Mouse (Mus musculus): ENCODE measurements around the gene 1700012B07Rik. TPM values are rescaled to one million over a fixed set of nuclear protein-coding genes. Genes with fewer than 3 reads are reported as not detected.

The 1700012B07Rik gene
- total RNA-seq, 2 experiments from 2014 or later, result not detected

DNA sequence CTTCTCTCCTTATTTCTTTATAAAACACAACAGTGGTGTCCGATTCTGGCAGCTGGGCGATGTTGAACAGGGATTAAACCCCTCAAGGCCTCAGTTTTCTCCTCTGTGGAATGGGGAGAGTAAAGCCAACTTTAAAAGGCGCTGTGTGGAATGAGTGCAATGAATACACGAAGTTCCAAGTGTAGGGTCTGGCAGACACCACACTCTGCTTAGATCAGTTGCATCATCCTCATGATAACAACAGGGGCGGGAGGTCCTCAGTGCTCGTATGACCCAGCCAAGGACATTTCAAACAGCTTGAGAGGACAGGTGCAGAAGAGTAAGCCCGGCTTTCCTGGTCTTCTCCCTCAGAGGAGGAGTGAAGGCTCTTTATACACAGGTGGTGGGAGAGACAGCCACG is 26.2 kb upstream of the 1700012B07Rik start:
- no peak for DNase-seq
- intact Hi-C loops (cut with DNase I; ENCODE audit: low total_unique reads), result no loop called here

DNA sequence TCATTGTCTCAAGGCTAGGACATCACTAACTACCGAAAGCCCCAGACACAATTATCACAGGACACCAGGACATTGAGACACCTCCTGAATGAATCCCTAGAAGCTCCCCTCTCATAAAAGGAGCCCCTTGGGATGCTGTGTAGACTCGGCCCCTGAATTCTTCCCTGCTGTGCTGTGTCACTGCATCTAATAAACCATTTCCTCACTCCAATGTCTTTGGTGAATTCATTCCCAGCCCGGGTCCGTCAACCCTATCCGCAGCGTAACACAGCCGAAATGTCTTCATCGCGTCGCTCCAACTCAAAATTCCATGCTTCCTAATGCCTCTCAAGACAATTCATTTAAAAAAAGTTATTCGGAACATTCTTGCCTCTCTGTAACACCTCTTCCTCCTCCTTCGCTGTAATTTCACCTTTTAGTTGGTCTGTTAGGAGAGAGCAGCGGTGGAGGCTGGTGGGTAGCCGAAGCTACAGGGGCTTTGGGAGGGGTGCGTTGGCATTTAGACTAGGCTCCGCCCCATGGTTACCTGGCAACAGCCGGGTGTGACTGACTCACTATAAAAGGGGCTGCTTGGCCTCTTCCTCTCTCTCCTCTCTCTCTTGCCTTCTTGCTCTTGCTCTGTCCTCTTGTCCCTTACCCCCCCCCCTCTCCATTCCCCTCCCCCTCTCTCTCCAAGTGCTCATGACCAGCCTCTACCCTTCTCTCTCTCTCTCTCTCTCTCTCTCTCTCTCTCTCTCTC is 25.6 kb upstream of the 1700012B07Rik start:
- no peak for DNase-seq

DNA sequence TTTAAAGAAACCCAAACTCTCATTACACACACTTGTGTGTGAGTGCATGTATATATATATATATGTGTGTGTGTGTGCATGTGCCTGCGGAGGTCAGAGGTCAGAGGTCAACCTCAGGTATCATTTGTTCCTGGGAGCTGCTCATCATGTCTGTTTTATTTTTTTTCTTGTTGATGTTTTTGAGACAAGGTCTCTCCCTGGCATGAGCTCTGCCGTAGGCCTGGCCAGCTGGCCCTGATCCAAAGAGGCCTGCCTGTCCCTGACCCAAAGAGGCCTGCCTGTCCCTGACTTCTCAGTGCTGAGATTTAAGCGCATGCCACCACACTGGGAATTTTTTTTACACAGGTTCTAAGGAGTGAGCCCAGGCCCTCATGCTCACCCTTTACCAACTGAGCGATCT is 24.1 kb upstream of the 1700012B07Rik start:
- intact Hi-C loops (cut with DNase I; ENCODE audit: low total_unique reads), result no loop called here
- DNase-seq, result no peak

More for the DNA sequence above, 25.6 kb upstream of the 1700012B07Rik start:
- intact Hi-C loops (cut with DNase I; ENCODE audit: low total_unique reads), result no loop called here

DNA sequence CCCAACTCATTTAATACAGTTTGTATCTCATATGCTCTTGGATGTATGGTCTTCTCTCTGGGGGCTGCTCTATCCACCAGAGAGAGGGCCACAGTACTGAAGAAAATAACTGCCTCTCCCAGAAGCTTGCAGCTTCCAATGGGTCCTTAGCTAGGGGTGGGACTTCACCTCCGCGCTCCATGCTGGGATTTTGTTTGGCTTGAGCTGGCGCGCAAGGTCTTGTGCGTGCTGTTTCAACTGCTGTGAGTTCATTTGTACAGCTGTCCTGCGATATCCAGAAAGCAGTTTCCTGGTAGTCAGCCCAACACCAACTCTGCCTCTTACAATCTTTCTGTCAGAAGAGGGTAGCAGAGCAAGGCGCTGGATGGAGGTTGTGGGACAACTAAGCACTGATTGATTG is 18.5 kb upstream of the 1700012B07Rik start:
- intact Hi-C loops (cut with DNase I; ENCODE audit: low total_unique reads), result no loop called here
- DNase-seq, result peak; percentile 10

DNA sequence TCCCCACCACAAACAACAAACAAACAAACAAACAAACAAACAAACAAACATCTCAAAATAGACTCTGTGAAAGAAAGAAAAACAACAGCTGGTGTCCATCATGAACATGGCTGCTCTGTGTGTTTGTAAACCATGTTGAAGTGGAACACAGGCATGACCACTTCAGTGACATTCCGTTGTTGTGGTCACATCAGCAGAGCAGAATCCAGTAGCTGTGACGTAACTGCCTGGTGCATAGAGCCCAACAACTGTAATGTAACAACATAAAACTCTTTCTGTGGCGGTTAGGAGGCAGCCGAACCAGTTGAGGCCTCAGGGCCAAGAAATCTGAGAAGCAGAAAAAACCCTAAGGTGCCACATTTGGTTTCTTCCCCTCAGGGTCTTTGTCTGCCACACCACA is 17.8 kb upstream of the 1700012B07Rik start:
- DNase-seq, result no peak
- intact Hi-C loops (cut with DNase I; ENCODE audit: low total_unique reads), result no loop called here

DNA sequence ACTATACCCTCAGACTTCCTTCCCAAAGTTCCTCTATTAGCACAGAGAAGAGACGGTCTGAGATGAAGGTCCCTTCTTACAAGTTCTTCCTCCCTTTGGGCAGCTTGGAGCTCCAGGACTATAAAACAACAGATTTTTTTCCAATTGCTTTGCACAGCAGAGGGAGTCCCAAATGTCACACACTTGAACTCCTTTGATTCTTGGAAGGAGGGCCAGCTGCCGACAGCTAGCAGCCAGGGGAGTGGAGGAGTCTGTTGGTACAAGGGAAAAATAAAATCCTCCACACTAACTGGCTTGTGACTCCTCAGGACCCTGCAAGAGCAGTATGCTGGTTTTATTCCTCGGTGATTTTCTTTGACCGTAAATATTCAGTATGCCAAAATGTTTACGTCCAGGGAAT is 16.6 kb upstream of the 1700012B07Rik start:
- intact Hi-C loops (cut with DNase I; ENCODE audit: low total_unique reads), result no loop called here

DNA sequence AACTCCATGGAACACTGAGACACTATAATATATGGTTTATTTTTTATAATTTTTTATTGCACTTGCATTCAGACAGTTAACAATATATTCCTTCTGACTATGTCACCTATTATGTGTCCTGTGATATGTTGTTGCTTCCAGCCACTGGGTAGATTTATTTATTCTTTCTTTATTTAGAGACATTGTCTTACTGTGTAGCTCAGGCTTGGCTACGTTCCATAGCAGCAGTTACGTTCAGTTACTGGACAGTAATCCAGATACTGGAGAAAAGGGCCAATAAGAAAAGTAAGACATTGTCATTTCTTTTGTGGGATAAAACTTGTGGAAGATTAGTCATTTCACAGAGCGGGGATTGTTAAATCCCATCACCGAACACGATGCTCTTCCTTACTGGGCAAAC is 2.5 kb upstream of the 1700012B07Rik start:
- intact Hi-C loops (cut with DNase I; ENCODE audit: low total_unique reads), result no loop called here
- DNase-seq, result no peak

More for the DNA sequence above, 16.6 kb upstream of the 1700012B07Rik start:
- DNase-seq, result no peak

DNA sequence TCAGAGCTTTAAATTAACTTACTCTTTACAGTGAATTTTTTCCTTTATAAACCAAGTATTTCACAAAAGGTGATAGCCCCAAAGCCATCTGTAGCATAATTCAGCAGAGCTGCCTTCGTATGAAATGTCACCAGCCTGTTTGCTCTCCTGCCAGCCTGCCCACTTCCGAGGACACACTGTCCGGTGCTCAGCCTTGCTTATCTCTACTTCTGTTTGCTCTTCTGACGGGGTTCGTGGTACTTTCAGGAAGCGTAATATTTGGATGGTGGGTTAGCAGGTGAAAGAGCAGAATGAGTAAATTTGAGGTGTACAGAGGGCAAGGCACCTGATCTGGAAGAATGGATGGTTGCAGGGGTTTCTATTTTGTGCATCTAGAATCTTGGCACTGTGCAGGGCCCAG is 5.6 kb downstream of the 1700012B07Rik start:
- no peak for DNase-seq
- intact Hi-C loops (cut with DNase I; ENCODE audit: low total_unique reads), result no loop called here

DNA sequence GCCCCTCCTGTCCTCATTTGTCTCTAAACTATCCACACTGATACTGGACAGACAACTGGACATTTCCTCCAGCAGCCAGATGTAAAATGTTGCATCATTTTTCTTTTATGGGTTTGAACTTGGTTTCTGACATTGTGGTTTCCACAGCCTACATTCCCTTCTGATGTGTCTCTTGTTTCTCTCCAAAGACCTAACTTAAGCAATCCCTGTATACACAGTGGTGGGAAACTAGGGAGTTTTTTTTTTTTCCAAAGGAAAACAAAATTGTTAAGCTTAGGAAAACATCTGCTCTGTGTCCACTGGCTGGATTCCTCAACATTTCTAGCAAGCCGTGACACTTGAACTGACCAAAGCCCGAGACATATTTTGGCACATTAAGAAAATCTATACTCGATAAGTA is 10.4 kb downstream of the 1700012B07Rik start:
- intact Hi-C loops (cut with DNase I; ENCODE audit: low total_unique reads), result no loop called here
- no peak for DNase-seq

DNA sequence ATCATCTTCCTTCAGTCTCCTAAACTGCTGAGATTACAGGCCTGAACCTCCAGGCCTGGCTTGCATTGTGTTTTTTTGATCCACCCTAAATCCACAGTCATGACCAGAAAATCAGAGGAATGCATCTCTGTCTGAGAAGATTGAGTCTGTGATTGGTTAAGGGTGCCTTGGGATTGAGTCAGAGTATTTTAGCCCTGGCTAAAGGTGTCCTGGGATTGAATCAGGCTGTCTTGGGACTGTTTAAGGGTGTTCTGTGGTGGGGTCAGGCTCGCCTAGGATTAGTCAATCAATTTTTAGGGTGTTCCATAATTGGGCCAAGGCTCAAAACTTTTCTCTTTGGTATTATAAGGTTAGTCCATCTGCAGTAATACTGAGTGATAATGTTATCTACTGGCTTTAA is 10.9 kb downstream of the 1700012B07Rik start:
- intact Hi-C loops (cut with DNase I; ENCODE audit: low total_unique reads), result no loop called here
- no peak for DNase-seq

DNA sequence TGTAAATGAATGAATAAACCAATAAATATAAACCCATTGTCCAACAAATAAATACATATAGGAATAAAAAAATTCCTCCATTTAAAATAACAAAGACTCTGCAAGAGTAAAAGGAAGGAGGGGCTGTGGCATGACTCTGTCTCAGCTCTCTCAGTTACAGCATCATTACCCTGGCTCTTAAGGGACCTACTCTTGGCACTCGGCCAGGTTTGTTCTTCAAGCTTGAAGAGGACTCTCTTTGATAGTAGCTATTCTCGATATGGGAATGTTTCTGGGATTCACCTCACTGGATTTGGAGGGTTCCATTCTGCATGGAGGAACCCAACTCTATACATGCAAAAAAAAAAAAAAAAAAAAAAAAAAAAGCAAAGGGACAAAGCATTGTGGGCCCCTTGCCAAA is 16.1 kb downstream of the 1700012B07Rik start:
- DNase-seq, result no peak
- intact Hi-C loops (cut with DNase I; ENCODE audit: low total_unique reads), result no loop called here

DNA sequence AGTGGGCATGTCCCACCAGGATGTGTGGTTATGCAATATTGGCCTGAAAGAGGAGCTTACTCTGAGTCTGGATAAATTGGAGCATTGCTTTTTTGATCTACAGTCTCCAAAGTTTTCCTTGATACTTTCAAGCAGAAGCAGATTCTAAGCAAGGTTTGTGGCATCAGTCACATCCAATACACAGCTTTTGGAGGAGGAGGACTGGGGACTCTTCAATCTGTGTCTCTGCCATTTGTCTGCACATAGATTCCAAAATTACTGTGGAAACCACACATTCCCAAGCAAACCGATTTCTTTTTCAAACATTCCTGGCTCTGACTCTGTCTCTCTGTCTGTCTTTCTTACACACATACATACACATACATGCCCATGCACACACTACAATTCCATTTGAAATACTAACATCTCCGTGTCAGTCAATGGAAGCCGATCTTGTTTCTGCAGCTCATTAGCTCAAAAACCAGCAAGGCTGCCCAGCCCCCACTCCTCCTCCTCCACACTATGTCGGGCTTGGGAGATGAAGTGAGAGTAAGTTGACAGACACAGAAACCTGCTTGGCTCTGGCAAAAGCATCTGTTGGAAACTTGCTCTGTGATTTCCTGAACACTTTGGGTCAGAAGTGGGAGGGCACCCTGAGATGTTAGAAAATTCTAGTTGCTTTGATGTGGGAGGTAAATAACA is 18.5 kb downstream of the 1700012B07Rik start:
- intact Hi-C loops (cut with DNase I; ENCODE audit: low total_unique reads), result no loop called here
- DNase-seq, result no peak

DNA sequence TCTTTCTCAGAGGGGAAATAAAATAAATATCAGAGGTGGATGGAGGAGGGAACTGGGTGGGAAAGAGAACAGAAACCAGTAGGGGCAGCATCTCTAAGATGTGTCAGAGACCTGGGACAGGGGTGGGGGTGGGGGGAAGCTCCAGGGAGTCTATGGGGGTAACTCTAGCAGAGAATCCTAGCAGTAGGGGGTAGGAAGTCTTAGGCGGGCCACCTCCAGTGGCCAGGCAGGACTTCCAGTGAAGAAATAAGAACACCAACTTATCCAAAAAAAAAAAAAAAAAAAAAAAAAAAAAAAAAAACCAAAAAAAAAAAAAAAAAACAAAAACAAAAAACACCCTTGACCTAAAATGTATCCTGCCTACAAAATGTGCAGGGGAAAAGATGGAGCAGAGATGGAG is 26.3 kb downstream of the 1700012B07Rik start:
- intact Hi-C loops (cut with DNase I; ENCODE audit: low total_unique reads), result no loop called here
- no peak for DNase-seq

DNA sequence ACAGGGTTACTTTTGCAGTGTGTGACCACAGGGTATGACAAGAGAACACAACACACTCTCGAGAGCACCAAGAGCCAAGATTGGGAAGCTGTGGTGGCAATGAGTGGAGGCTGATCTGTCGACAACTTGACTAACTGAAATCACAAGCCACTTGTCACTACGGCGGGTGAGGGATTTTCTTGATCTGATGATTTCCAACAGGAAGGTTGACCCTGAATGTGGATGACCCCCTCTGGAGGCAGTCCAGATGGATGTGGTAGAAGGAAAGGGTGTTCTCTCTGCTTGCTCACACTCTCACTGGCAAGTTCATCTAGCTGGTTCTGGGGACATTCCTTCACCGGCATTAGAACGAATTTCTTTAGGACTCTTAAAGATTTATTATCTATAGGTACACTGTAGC is 30.3 kb downstream of the 1700012B07Rik start:
- no peak for DNase-seq
- intact Hi-C loops (cut with DNase I; ENCODE audit: low total_unique reads), result no loop called here

DNA sequence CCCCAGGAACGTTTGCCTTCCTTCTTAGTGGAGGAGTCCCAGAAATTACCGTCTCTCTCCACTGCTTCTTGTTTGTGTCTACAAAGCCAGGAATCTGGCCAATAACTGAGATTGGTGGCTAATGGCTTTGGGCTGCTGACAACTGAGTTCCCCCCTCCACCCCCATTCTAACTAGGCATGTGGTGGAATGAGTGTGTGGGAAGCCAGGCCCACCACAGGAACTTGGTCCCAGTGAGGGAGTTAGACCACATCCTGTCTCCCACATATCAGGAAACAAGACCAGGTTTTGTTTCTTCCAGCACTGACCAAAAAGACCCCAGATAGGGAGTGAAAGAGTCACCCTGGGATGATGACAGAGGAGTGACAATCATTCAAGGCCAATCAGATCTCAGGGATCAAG is 32.3 kb downstream of the 1700012B07Rik start:
- DNase-seq, result no peak
- intact Hi-C loops (cut with DNase I; ENCODE audit: low total_unique reads), result no loop called here

DNA sequence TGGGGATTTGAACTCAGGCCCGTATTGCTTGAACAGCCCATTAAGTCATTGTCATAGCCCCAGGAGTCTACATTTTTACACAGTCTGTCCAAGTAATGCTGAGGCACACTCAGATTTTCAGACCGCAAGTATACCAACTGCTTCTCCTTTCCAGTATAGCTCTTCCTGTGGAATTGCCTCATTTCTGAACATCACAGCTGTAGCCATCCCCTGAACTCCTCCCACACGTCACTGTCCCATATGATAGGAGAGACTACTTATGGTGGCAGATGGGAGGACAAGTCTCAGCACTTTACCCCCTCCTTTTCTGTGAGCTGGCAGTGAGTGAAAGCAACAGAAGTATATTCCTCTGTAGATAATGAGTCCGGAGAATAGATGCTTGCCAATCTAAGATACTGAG is 34.3 kb downstream of the 1700012B07Rik start:
- DNase-seq, result no peak
- intact Hi-C loops (cut with DNase I; ENCODE audit: low total_unique reads), result no loop called here

DNA sequence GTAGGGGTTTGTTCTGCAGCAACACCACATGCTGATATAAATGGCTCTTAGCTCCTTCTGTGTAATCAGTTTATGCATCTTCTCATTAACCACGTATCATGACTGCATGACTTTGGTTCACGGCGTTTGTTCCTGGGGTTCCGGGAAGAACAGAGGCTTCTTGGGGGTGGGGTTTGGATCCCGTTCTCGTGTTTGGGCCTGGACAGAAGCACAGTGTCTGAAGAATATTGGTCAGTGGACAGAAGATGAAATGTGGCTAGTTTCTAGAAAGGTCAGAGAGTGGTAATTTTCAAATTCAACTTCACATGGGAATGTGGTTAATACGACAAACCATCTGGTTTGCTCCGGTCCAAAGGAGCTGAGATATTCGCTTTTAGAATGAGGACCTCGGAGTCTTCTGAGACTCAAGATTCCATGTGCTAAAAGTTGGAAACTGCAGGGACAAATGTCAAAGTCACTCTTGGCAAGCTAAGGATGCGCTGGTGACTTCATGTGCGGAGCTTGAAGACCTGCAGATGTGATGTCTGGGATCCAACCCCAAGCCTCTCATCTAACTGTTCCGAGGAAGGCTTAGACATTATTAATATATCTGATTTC is 35.3 kb downstream of the 1700012B07Rik start:
- no peak for DNase-seq
- intact Hi-C loops (cut with DNase I; ENCODE audit: low total_unique reads), result no loop called here

DNA sequence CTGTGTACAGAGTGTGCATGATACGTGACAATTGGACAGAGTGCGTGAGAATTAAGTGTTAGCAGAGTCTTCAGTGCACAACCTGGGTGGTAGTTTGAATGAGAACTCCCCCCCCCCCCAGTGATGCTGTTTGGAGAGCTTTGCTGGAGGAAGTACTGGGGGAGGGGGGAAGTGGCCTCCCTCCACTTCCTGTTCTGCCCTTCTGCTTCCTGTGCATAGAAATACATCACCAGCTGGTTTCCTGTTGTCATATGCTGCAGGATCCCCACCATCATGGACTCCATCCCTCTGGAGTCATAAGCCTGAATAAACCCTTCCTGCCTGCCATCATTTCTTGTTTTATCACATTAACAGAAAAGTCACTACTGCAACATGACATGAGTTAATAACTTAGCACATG is 35.9 kb downstream of the 1700012B07Rik start:
- intact Hi-C loops (cut with DNase I; ENCODE audit: low total_unique reads), result no loop called here
- DNase-seq, result no peak

DNA sequence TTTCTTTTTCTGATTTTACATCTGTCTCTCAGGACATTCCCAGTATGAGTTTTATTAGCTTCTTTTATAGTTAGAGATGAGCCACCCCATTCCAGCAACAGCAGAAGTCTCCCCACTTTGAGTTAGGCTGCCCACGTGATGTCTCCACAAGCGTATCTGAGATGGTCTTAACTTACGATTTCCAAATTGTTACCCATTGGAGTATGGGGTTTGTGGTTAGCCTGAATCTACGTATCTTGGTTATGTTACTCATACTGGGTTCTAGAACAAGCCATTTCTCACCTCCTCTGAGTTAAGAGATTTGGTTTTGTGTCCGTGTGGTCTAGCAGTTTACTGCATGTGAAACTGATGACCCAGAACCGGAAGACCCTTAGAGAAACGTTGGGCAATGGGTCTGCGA is 37.6 kb downstream of the 1700012B07Rik start:
- DNase-seq, result no peak
- intact Hi-C loops (cut with DNase I; ENCODE audit: low total_unique reads), result no loop called here

DNA sequence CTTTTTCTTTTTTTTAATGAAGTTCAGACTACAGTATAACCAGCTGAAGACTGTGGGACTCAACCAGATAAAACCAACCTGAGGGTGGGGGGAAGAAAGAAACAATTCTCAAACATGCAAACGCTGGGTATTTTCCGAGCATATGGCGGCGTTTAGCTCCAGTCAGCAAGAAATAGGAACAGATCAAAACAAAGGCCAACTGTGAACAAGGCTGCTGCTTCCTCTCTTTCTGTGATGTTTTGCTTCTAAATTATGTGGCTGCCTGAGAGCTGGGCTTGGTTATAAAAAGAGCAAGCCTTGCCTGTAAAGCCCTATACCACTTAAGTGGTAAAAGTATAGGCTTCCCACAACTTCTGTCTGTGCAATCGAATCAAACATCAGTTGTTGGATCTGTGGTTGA is 42.5 kb downstream of the 1700012B07Rik start:
- no peak for DNase-seq
- intact Hi-C loops (cut with DNase I; ENCODE audit: low total_unique reads), result no loop called here

DNA sequence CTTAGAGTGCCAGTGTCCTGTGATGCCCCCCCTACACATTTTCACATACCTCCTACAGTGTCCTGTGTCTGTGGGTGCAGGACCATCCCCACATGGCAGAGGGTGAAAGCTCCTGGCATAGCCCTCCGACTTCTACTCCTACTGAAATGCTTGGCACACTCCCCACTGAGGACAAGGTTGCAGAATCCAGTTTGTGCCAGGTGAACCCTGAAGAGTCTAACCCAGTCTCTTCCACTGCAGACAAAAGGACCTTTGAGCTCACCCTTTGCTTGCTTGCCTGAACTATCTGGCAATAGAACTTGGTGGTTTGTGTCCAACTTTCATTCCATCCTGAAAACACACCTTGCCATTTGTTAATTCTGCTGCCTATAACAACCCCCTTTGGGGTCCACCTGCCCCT is 56.5 kb downstream of the 1700012B07Rik start:
- intact Hi-C loops (cut with DNase I; ENCODE audit: low total_unique reads), result no loop called here
- no peak for DNase-seq

All from gastrocnemius, postnatal 14 days (tissue).